Mouse (Mus musculus) kidney, postnatal 0 days (tissue): ENCODE data around the gene Dll1. TPM values are rescaled to one million over a fixed set of nuclear protein-coding genes. Genes with fewer than 3 reads are reported as not detected.

ENCODE experiments used
- ATAC-seq: fragments of 200-750 bp; cut with Nextera tagmentation; replicated peaks from 2 replicates; pipeline ENCODE4 v1.8.0; 2017; ENCODE audit warnings: low read depth, moderate number of reproducible peaks, moderate TSS enrichment, moderate library complexity; ENCODE audit not compliant: low FRiP score
- DNase-seq: peaks from one replicate; pipeline ENCODE4 v3.0.0-alpha.2; 2016; ENCODE audit warnings: low spot score
- H3K27ac ChIP-seq: fragments of 300-500 bp; sonication (generic); 2 replicates; pipeline ENCODE4 v1.5.1; 2014; ENCODE audit warnings: mild to moderate bottlenecking
- H3K27me3 ChIP-seq: fragments of 300-500 bp; sonication (generic); 2 replicates; pipeline ENCODE4 v1.6.1; 2014; ENCODE audit warnings: low read length, mixed read lengths; ENCODE audit not compliant: insufficient read depth
- H3K36me3 ChIP-seq: fragments of 300-500 bp; sonication (generic); 2 replicates; pipeline ENCODE4 v1.6.1; 2014; ENCODE audit warnings: low read length, mixed read lengths; ENCODE audit not compliant: insufficient read depth
- H3K4me1 ChIP-seq: fragments of 300-500 bp; sonication (generic); replicated peaks from 2 replicates; pipeline ENCODE4 v1.6.1; 2014; ENCODE audit warnings: antibody characterized with exemption, low read length, mixed read lengths; ENCODE audit not compliant: insufficient read depth
- H3K4me2 ChIP-seq: fragments of 300-500 bp; sonication (generic); 2 replicates; pipeline ENCODE4 v1.6.1; 2014; ENCODE audit warnings: mild to moderate bottlenecking, low read length, moderate library complexity, mixed read lengths
- H3K4me3 ChIP-seq: fragments of 300-500 bp; sonication (generic); replicated peaks from 2 replicates; pipeline ENCODE4 v1.5.1; 2014; ENCODE audit warnings: low read depth, low read length
- H3K9ac ChIP-seq: fragments of 300-500 bp; sonication (generic); 2 replicates; pipeline ENCODE4 v1.6.1; 2014; ENCODE audit warnings: low read depth, low read length
- H3K9me3 ChIP-seq: fragments of 300-500 bp; sonication (generic); replicated peaks from 2 replicates; pipeline ENCODE4 v1.6.1; 2016; ENCODE audit warnings: low read length, inconsistent platforms, mixed read lengths
- CTCF ChIP-seq: IDR thresholded peaks from 2 replicates; pipeline ENCODE4 v1.5.1; 2016; ENCODE audit warnings: antibody characterized with exemption, low read depth, mild to moderate bottlenecking, moderate library complexity
- WGBS: fragments of 180-500 bp; shearing (Covaris S2); extraction: QIAGEN DNeasy Blood & Tissue Kit; methylation state at CpG from one replicate; pipeline ENCODE4 v1.1.7; 2014; 5-methylcytosine and 5-hydroxymethylcytosine counted together
- polyA plus RNA-seq: library from polyadenylated mRNA; unstranded; fragments of >200 nt; fragmentation: Nextera tagmentation; extraction: Ambion mirVana; gene quantifications from 2 replicates; pipeline ENCODE4 v1.2.1, GENCODE M21; 2015

Dll1 gene
- polyA plus RNA-seq, 1 experiment from 2014 or later, result 22.3 TPM

GRCm38 (mm10) chr17:15419534-15419933, 42.9 kb upstream of the Dll1 start:
- no peak overlapping the region for H3K27ac ChIP-seq
- peak; percentile 46; the same call in 1 of the 2 replicates for TF ChIP-seq CTCF
- no peaks in the 10 kb centered on the region for H3K27me3 ChIP-seq
- peaks cover 62% of the 10 kb centered on the region for H3K36me3 ChIP-seq
- H3K4me3 ChIP-seq, result no peak overlapping the region
- ATAC-seq, result 0 out of 2 replicates have a peak, but pooled peaks have one; percentile 40
- H3K4me1 ChIP-seq, result no peaks in the 10 kb centered on the region
- no peaks in the 10 kb centered on the region for H3K9me3 ChIP-seq
- no peak overlapping the region for H3K4me2 ChIP-seq
- no peak overlapping the region for H3K9ac ChIP-seq
- peak; percentile 36 for DNase-seq
- WGBS, result 84% methylated on average over 8 of the region's 8 CpGs

GRCm38 (mm10) chr17:15416596-15417215, 40.0 kb upstream of the Dll1 start:
- Histone ChIP-seq H3K36me3 (peaks cover 49% of the 10 kb centered on the region), H3K9ac (no peak overlapping the region), H3K27ac (no peak overlapping the region), H3K4me1 (no peaks in the 10 kb centered on the region), H3K27me3 (no peaks in the 10 kb centered on the region), H3K4me3 (no peak overlapping the region), H3K9me3 (no peaks in the 10 kb centered on the region), H3K4me2 (no peak overlapping the region)
- TF ChIP-seq CTCF, result no peak
- WGBS, result 94% methylated on average over 12 of the region's 12 CpGs
- DNase-seq (no peak), ATAC-seq (no peak)

DNA sequence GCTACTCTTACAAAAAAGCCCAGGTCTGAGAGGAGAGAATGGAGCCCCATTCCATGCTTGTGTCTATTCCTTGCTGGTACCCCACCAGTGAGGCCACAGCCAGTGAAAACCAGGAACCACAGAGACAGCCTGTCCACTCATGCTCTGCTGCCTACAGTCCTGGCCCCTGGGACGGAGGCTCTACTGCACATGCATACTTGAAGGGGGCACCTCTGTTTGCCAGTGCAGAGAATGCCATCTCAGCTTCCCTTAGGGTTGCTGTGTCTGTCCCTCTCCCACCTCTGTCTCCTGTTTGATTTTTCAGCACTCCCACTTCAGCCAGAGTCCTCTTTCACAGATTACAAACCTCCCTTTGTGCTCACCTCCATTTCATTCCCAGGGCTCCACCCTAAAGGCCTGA, 34.2 kb upstream of the Dll1 start:
- 100% methylated on average over 1 of the region's 1 CpGs for WGBS
- H3K36me3 ChIP-seq, result peaks cover 55% of the 10 kb centered on the region

GRCm38 (mm10) chr17:15409261-15409660, 32.6 kb upstream of the Dll1 start:
- H3K27ac ChIP-seq, result no peak overlapping the region
- H3K4me1 ChIP-seq, result no peaks in the 10 kb centered on the region
- no peak for DNase-seq
- no peak for ATAC-seq
- no peak for TF ChIP-seq CTCF
- H3K9ac ChIP-seq, result no peak overlapping the region
- H3K4me3 ChIP-seq, result no peak overlapping the region
- peaks cover 50% of the 10 kb centered on the region for H3K36me3 ChIP-seq
- H3K4me2 ChIP-seq, result no peak overlapping the region
- no peaks in the 10 kb centered on the region for H3K9me3 ChIP-seq
- 89% methylated on average over 10 of the region's 10 CpGs for WGBS
- no peaks in the 10 kb centered on the region for H3K27me3 ChIP-seq

More for the DNA sequence above, 34.2 kb upstream of the Dll1 start:
- H3K9me3 ChIP-seq, result no peaks in the 10 kb centered on the region
- no peak overlapping the region for H3K9ac ChIP-seq
- no peak for TF ChIP-seq CTCF
- H3K27me3 ChIP-seq, result no peaks in the 10 kb centered on the region
- DNase-seq, result no peak
- H3K4me2 ChIP-seq, result no peak overlapping the region
- H3K4me3 ChIP-seq, result no peak overlapping the region
- H3K4me1 ChIP-seq, result no peaks in the 10 kb centered on the region
- no peak for ATAC-seq
- H3K27ac ChIP-seq, result no peak overlapping the region

- DNase-seq, result no peak
- Histone ChIP-seq H3K4me3 (no peak overlapping the region), H3K9me3 (no peaks in the 10 kb centered on the region), H3K4me1 (no peaks in the 10 kb centered on the region), H3K27ac (no peak overlapping the region), H3K9ac (no peak overlapping the region), H3K4me2 (no peak overlapping the region), H3K27me3 (no peaks in the 10 kb centered on the region), H3K36me3 (peaks cover 64% of the 10 kb centered on the region)
- no peak for ATAC-seq
- WGBS, result 85% methylated on average over 2 of the region's 2 CpGs
- no peak for TF ChIP-seq CTCF
Measured at GRCm38 (mm10) chr17:15406576-15406975, 29.9 kb upstream of the Dll1 start.

DNA sequence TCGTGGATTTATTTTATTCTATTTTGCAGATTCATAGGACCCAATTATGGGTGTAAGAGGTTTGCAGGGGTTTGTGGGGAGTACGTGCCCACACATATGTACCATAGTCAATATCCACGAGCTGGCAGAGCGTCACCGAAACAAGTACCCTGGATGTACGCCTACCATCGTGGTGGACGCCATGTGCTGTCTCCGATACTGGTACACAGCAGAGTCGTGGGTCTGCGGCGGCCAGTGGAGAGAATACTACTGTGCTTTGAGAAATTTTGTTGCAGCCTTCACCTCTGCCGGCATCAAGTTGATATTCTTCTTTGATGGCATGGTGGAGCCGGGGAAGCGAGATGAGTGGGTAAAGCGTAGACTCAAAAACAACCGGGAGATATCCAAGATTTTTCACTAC, 25.0 kb upstream of the Dll1 start:
- ATAC-seq (no peak), DNase-seq (no peak)
- no peak overlapping the region for H3K9ac ChIP-seq
- no peak overlapping the region for H3K4me3 ChIP-seq
- no peaks in the 10 kb centered on the region for H3K9me3 ChIP-seq
- TF ChIP-seq CTCF, result no peak
- peaks cover 8% of the 10 kb centered on the region for H3K4me1 ChIP-seq
- no peaks in the 10 kb centered on the region for H3K27me3 ChIP-seq
- whole genome bisulfite sequencing, result 97% methylated on average over 17 of the region's 17 CpGs
- peaks cover 28% of the 10 kb centered on the region for H3K36me3 ChIP-seq
- H3K27ac ChIP-seq, result no peak overlapping the region
- H3K4me2 ChIP-seq, result no peak overlapping the region
